Mouse (Mus musculus) embryonic fibroblast, embryonic 13.5 days (primary cell): ENCODE results near the gene Nipsnap2.

Source experiments
- CTCF ChIP-seq: IDR thresholded peaks from 2 replicates; pipeline ENCODE4 v1.5.1; 2011; ENCODE audit warnings: mild to moderate bottlenecking, control low read depth, low read length, moderate library complexity, borderline replicate concordance; ENCODE audit not compliant: insufficient read depth
- POLR2A ChIP-seq: IDR thresholded peaks from 2 replicates; pipeline ENCODE4 v1.6.1; 2011; ENCODE audit warnings: low read depth, mild to moderate bottlenecking, control low read depth, low read length, moderate library complexity

GRCm38 (mm10) chr5:129742903-129743488 lies 18.1 kb downstream of the Nipsnap2 start:
- TF ChIP-seq CTCF (no peak), POLR2A (no peak)
